Mouse (Mus musculus) olfactory bulb, adult 2 months (tissue): ENCODE data around the gene 1810065E05Rik.

Source experiments
- CTCF ChIP-seq: fragments of 200-500 bp; IDR thresholded peaks from 2 replicates; pipeline ENCODE4 v1.5.1; 2012; ENCODE audit warnings: low read depth, mild to moderate bottlenecking, low read length, moderate library complexity; ENCODE audit not compliant: insufficient read depth
- POLR2A ChIP-seq: fragments of 200-500 bp; IDR thresholded peaks from 2 replicates; pipeline ENCODE4 v1.6.1; 2012; ENCODE audit warnings: mild to moderate bottlenecking, low read depth, low read length, moderate library complexity; ENCODE audit not compliant: insufficient read depth

- TF ChIP-seq CTCF (no peak), POLR2A (no peak)
Observed at GRCm38 (mm10) chr11:58377686-58378085, 43.2 kb upstream of the 1810065E05Rik start.
